Mouse (Mus musculus): Measurements from ENCODE around the gene 9130230L23Rik. TPM values are rescaled to one million over a fixed set of nuclear protein-coding genes. Genes with fewer than 3 reads are reported as not detected.
"Not testable (repeated sequence)": the region's sequence is repeated elsewhere in the genome, so short reads cannot be mapped to it uniquely, and the experiment has no call there.

Gene 9130230L23Rik
- polyA plus RNA-seq, 1 experiment, result 0.10 TPM

- TF ChIP-seq POLR2A (IDR thresholded peaks at IDR 0.05; ENCODE audit: borderline replicate concordance, extremely low read depth, insufficient read depth, insufficient read length, poor library complexity, severe bottlenecking), result no peak
- DNase-seq (ENCODE audit: low read depth), result no peak
These were observed 2.9 kb downstream of the 9130230L23Rik start for GRCm38 (mm10) chr5:66001232-66001631.

GRCm38 (mm10) chr5:66000567-66001125 lies 3.4 kb downstream of the 9130230L23Rik start:
- DNase-seq (ENCODE audit: low read depth), result no peak
- TF ChIP-seq POLR2A (IDR thresholded peaks at IDR 0.05; ENCODE audit: borderline replicate concordance, extremely low read depth, insufficient read depth, insufficient read length, poor library complexity, severe bottlenecking), result no peak
- no peak for TF ChIP-seq CTCF (IDR thresholded peaks at IDR 0.05; ENCODE audit: borderline replicate concordance, extremely low read depth, insufficient read depth, insufficient read length)

GRCm38 (mm10) chr5:66000074-66000473 lies 4.0 kb downstream of the 9130230L23Rik start:
- no peak for TF ChIP-seq POLR2A (IDR thresholded peaks at IDR 0.05; ENCODE audit: borderline replicate concordance, extremely low read depth, insufficient read depth, insufficient read length, poor library complexity, severe bottlenecking)
- TF ChIP-seq CTCF (IDR thresholded peaks at IDR 0.05; ENCODE audit: borderline replicate concordance, extremely low read depth, insufficient read depth, insufficient read length), result no peak
- DNase-seq (ENCODE audit: low read depth), result no peak

- DNase-seq (ENCODE audit: low read depth), result no peak
- TF ChIP-seq CTCF (IDR thresholded peaks at IDR 0.05; ENCODE audit: borderline replicate concordance, extremely low read depth, insufficient read depth, insufficient read length), result no peak
- TF ChIP-seq POLR2A (IDR thresholded peaks at IDR 0.05; ENCODE audit: borderline replicate concordance, extremely low read depth, insufficient read depth, insufficient read length, poor library complexity, severe bottlenecking), result no peak
These were observed 5.0 kb downstream of the 9130230L23Rik start for GRCm38 (mm10) chr5:65999106-65999505.

GRCm38 (mm10) chr5:65997813-65998212 lies 6.3 kb downstream of the 9130230L23Rik start:
- no peak for TF ChIP-seq CTCF (IDR thresholded peaks at IDR 0.05; ENCODE audit: borderline replicate concordance, extremely low read depth, insufficient read depth, insufficient read length)
- TF ChIP-seq POLR2A (IDR thresholded peaks at IDR 0.05; ENCODE audit: borderline replicate concordance, extremely low read depth, insufficient read depth, insufficient read length, poor library complexity, severe bottlenecking), result no peak
- no peak for DNase-seq (ENCODE audit: low read depth)

- TF ChIP-seq CTCF (IDR thresholded peaks at IDR 0.05; ENCODE audit: borderline replicate concordance, extremely low read depth, insufficient read depth, insufficient read length) (no peak), POLR2A (IDR thresholded peaks at IDR 0.05; ENCODE audit: borderline replicate concordance, extremely low read depth, insufficient read depth, insufficient read length, poor library complexity, severe bottlenecking) (no peak)
- DNase-seq (ENCODE audit: low read depth), result no peak
These were observed 9.4 kb downstream of the 9130230L23Rik start for GRCm38 (mm10) chr5:65994643-65995042.

- TF ChIP-seq POLR2A (IDR thresholded peaks at IDR 0.05; ENCODE audit: borderline replicate concordance, extremely low read depth, insufficient read depth, insufficient read length, poor library complexity, severe bottlenecking), result no peak
- no peak for TF ChIP-seq CTCF (IDR thresholded peaks at IDR 0.05; ENCODE audit: borderline replicate concordance, extremely low read depth, insufficient read depth, insufficient read length)
- DNase-seq (ENCODE audit: low read depth), result no peak
These were observed 12.9 kb downstream of the 9130230L23Rik start for GRCm38 (mm10) chr5:65991191-65991590.

- DNase-seq (ENCODE audit: low read depth), result not testable (repeated sequence)
These were observed 17.1 kb downstream of the 9130230L23Rik start for GRCm38 (mm10) chr5:65987004-65987403.

GRCm38 (mm10) chr5:65986426-65986825 lies 17.7 kb downstream of the 9130230L23Rik start:
- TF ChIP-seq POLR2A (IDR thresholded peaks at IDR 0.05; ENCODE audit: borderline replicate concordance, extremely low read depth, insufficient read depth, insufficient read length, poor library complexity, severe bottlenecking) (no peak), CTCF (IDR thresholded peaks at IDR 0.05; ENCODE audit: borderline replicate concordance, extremely low read depth, insufficient read depth, insufficient read length) (no peak)
- no peak for DNase-seq (ENCODE audit: low read depth)

GRCm38 (mm10) chr5:65975731-65976130 lies 28.4 kb downstream of the 9130230L23Rik start:
- TF ChIP-seq POLR2A (IDR thresholded peaks at IDR 0.05; ENCODE audit: borderline replicate concordance, extremely low read depth, insufficient read depth, insufficient read length, poor library complexity, severe bottlenecking) (no peak), CTCF (IDR thresholded peaks at IDR 0.05; ENCODE audit: borderline replicate concordance, extremely low read depth, insufficient read depth, insufficient read length) (no peak)
- DNase-seq (ENCODE audit: low read depth), result no peak

- no peak for DNase-seq (ENCODE audit: low read depth)
- no peak for TF ChIP-seq CTCF (IDR thresholded peaks at IDR 0.05; ENCODE audit: borderline replicate concordance, extremely low read depth, insufficient read depth, insufficient read length)
- TF ChIP-seq POLR2A (IDR thresholded peaks at IDR 0.05; ENCODE audit: borderline replicate concordance, extremely low read depth, insufficient read depth, insufficient read length, poor library complexity, severe bottlenecking), result no peak
These were observed 30.9 kb downstream of the 9130230L23Rik start for GRCm38 (mm10) chr5:65973189-65973588.

GRCm38 (mm10) chr5:65968004-65968403 lies 36.1 kb downstream of the 9130230L23Rik start:
- TF ChIP-seq CTCF (IDR thresholded peaks at IDR 0.05; ENCODE audit: borderline replicate concordance, extremely low read depth, insufficient read depth, insufficient read length) (no peak), POLR2A (IDR thresholded peaks at IDR 0.05; ENCODE audit: borderline replicate concordance, extremely low read depth, insufficient read depth, insufficient read length, poor library complexity, severe bottlenecking) (no peak)
- DNase-seq (ENCODE audit: low read depth), result no peak

- TF ChIP-seq POLR2A (IDR thresholded peaks at IDR 0.05; ENCODE audit: borderline replicate concordance, extremely low read depth, insufficient read depth, insufficient read length, poor library complexity, severe bottlenecking) (no peak), CTCF (IDR thresholded peaks at IDR 0.05; ENCODE audit: borderline replicate concordance, extremely low read depth, insufficient read depth, insufficient read length) (no peak)
These were observed 37.0 kb downstream of the 9130230L23Rik start for GRCm38 (mm10) chr5:65967091-65967490.

More at GRCm38 (mm10) chr5:65967091-65967490, 37.0 kb downstream of the 9130230L23Rik start:
- no peak for DNase-seq (ENCODE audit: low read depth)
